Mouse (Mus musculus) midbrain, postnatal 0 days (tissue): ENCODE measurements at regions not wholly inside any gene's neighbourhood (a gene's known extent, or its start where the extent isn't known, plus 50 kb on each side); places are given as distances from the start of the nearest gene placed in this dataset.

Experiments used
- ATAC-seq: fragments of 200-750 bp; cut with Nextera tagmentation; 2 replicates; pipeline ENCODE4 v1.8.0; 2017; ENCODE audit warnings: moderate number of reproducible peaks, mild to moderate bottlenecking, moderate TSS enrichment, moderate library complexity; ENCODE audit not compliant: low FRiP score
- DNase-seq: peaks from one replicate; pipeline ENCODE4 v3.0.0-alpha.2; 2015; ENCODE audit warnings: low spot score
- H3K27ac ChIP-seq: fragments of 300-500 bp; sonication (generic); 2 replicates; pipeline ENCODE4 v1.5.1; 2014; ENCODE audit warnings: low read depth, mild to moderate bottlenecking, low read length, mixed read lengths
- H3K27me3 ChIP-seq: fragments of 300-500 bp; sonication (generic); 2 replicates; pipeline ENCODE4 v1.6.1; 2014; ENCODE audit warnings: low read length, control low read depth, mixed read lengths; ENCODE audit not compliant: insufficient read depth
- H3K36me3 ChIP-seq: fragments of 300-500 bp; sonication (generic); 2 replicates; pipeline ENCODE4 v1.6.1; 2014; ENCODE audit warnings: low read length, control low read depth, mixed read lengths; ENCODE audit not compliant: insufficient read depth
- H3K4me1 ChIP-seq: fragments of 300-500 bp; sonication (generic); 2 replicates; pipeline ENCODE4 v1.6.1; 2014; ENCODE audit warnings: mild to moderate bottlenecking, control low read depth, antibody characterized with exemption, low read length, mixed read lengths; ENCODE audit not compliant: insufficient read depth
- H3K4me2 ChIP-seq: fragments of 300-500 bp; sonication (generic); 2 replicates; pipeline ENCODE4 v1.6.1; 2014; ENCODE audit warnings: low read depth, mild to moderate bottlenecking, low read length, mixed read lengths; ENCODE audit not compliant: poor library complexity, severe bottlenecking
- H3K4me3 ChIP-seq: fragments of 300-500 bp; sonication (generic); 2 replicates; pipeline ENCODE4 v1.5.1; 2014; ENCODE audit warnings: low read depth, mild to moderate bottlenecking, low read length, moderate library complexity
- H3K9ac ChIP-seq: fragments of 300-500 bp; sonication (generic); replicated peaks from 2 replicates; pipeline ENCODE4 v1.6.1; 2014; ENCODE audit warnings: mild to moderate bottlenecking, low read length, moderate library complexity, mixed read lengths; ENCODE audit not compliant: poor library complexity, severe bottlenecking
- H3K9me3 ChIP-seq: fragments of 300-500 bp; sonication (generic); 2 replicates; pipeline ENCODE4 v1.6.1; 2016; ENCODE audit warnings: low read length, control low read depth
- CTCF ChIP-seq: IDR thresholded peaks from 2 replicates; pipeline ENCODE4 v1.5.1; 2016; ENCODE audit warnings: antibody characterized with exemption, mild to moderate bottlenecking
- WGBS: fragments of 180-500 bp; shearing (Covaris S2); extraction: QIAGEN DNeasy Blood & Tissue Kit; methylation state at CpG from one replicate; pipeline ENCODE4 v1.1.7; 2014; 5-methylcytosine and 5-hydroxymethylcytosine counted together

GRCm38 (mm10) chr16:95864646-95865045 lies 126.1 kb downstream of the Psmg1 start:
- no peak for DNase-seq
- no peak for ATAC-seq
- Histone ChIP-seq H3K27ac (no peak overlapping the region), H3K9me3 (no peaks in the 10 kb centered on the region), H3K27me3 (no peaks in the 10 kb centered on the region), H3K4me3 (no peak overlapping the region), H3K9ac (no peak overlapping the region), H3K4me2 (no peak overlapping the region), H3K4me1 (no peaks in the 10 kb centered on the region), H3K36me3 (no peaks in the 10 kb centered on the region)
- WGBS = 92% methylated on average over 4 of the region's 4 CpGs
- no peak for TF ChIP-seq CTCF

GRCm38 (mm10) chr16:95864106-95864505 lies 126.7 kb downstream of the Psmg1 start:
- 77% methylated on average over 13 of the region's 13 CpGs for WGBS
- H3K4me2 ChIP-seq = no peak overlapping the region
- H3K36me3 ChIP-seq = no peaks in the 10 kb centered on the region
- no peak for TF ChIP-seq CTCF
- no peak for ATAC-seq
- H3K27me3 ChIP-seq = no peaks in the 10 kb centered on the region
- no peak overlapping the region for H3K9ac ChIP-seq
- H3K9me3 ChIP-seq = no peaks in the 10 kb centered on the region
- no peak overlapping the region for H3K27ac ChIP-seq
- H3K4me1 ChIP-seq = no peaks in the 10 kb centered on the region
- no peak for DNase-seq
- H3K4me3 ChIP-seq = no peak overlapping the region

GRCm38 (mm10) chr16:95863565-95863964 lies 127.2 kb downstream of the Psmg1 start:
- no peak overlapping the region for H3K4me3 ChIP-seq
- H3K4me1 ChIP-seq = no peaks in the 10 kb centered on the region
- no peak overlapping the region for H3K9ac ChIP-seq
- TF ChIP-seq CTCF = no peak
- H3K36me3 ChIP-seq = no peaks in the 10 kb centered on the region
- 88% methylated on average over 4 of the region's 4 CpGs for WGBS
- H3K27ac ChIP-seq = no peak overlapping the region
- ATAC-seq (no peak), DNase-seq (no peak)
- H3K4me2 ChIP-seq = no peak overlapping the region
- H3K9me3 ChIP-seq = no peaks in the 10 kb centered on the region
- no peaks in the 10 kb centered on the region for H3K27me3 ChIP-seq

DNA sequence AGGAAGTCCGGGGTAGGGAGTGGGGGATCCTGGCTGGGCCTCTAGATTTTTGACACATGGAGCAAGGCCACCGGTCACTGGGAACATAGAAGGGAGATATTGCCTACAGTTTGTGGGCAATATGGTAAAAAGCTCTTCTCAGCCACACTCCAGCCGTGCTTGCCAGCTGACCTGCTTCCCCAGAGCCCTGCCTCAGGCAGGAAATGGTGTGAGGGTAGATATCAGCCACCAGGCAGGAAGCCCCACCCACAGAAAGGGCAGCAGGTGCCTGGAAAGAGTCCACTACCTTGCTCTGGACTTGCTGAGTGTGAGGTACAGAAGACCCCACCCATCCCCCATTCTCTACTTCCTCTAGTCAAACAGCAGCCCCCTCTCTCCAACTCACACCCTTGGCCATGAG lies 128.1 kb downstream of the Psmg1 start:
- DNase-seq (no peak), ATAC-seq (no peak)
- H3K9ac ChIP-seq = no peak overlapping the region
- no peak for TF ChIP-seq CTCF
- no peaks in the 10 kb centered on the region for H3K27me3 ChIP-seq
- H3K4me3 ChIP-seq = no peak overlapping the region
- no peak overlapping the region for H3K4me2 ChIP-seq
- WGBS = 84% methylated on average over 3 of the region's 3 CpGs
- H3K4me1 ChIP-seq = no peaks in the 10 kb centered on the region
- no peak overlapping the region for H3K27ac ChIP-seq
- H3K9me3 ChIP-seq = no peaks in the 10 kb centered on the region
- H3K36me3 ChIP-seq = no peaks in the 10 kb centered on the region

DNA sequence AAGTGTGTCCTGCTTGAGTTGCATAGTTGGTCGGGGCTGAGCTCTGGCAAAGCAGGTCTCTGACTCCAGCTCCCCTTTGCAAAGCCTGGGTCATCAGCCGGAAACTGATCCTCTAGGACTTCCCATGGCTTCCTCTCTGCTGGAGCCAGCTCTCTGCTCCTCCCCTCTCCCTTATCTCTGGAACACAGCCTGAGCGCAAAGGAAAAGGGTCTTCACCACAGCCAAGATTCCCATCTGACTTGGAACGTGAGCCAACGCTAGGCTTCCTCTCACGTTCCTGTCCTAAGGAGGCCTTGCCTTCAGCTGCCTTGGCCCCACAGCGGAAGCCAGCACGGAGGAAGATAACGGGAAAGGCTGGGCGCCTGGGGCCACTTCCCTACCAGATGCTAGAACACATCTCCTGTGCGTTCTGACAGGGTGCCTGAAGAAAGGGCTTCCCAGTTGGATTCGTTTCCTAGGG lies 129.5 kb downstream of the Psmg1 start:
- DNase-seq (no peak), ATAC-seq (no peak)
- 81% methylated on average over 12 of the region's 12 CpGs for WGBS
- Histone ChIP-seq H3K36me3 (no peaks in the 10 kb centered on the region), H3K4me2 (no peak overlapping the region), H3K27me3 (no peaks in the 10 kb centered on the region), H3K27ac (no peak overlapping the region), H3K9ac (no peak overlapping the region), H3K9me3 (no peaks in the 10 kb centered on the region), H3K4me1 (no peaks in the 10 kb centered on the region), H3K4me3 (no peak overlapping the region)
- no peak for TF ChIP-seq CTCF

DNA sequence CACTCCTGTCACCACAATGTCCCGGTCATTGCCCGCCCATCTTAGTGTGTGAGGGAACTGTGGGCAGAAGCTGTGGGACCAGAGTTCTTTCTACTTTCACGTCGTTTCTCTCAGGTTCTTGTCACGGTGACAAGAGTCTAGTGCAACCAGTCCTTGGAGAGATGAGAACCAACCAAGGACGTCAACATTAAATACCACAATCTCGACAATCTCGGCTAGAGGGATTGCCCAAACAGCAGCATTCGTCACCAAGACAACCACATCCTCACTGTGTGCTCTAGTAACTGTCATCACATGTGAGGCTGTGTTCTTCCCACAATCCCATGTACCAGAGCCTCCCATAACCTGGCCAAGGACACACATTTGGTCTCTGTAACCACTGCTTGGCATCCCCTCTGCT lies 129.9 kb downstream of the Psmg1 start:
- WGBS = 94% methylated on average over 9 of the region's 9 CpGs
- Histone ChIP-seq H3K4me3 (no peak overlapping the region), H3K27ac (no peak overlapping the region), H3K4me2 (no peak overlapping the region), H3K4me1 (no peaks in the 10 kb centered on the region), H3K36me3 (no peaks in the 10 kb centered on the region), H3K9me3 (no peaks in the 10 kb centered on the region), H3K9ac (no peak overlapping the region), H3K27me3 (no peaks in the 10 kb centered on the region)
- TF ChIP-seq CTCF = no peak
- ATAC-seq (no peak), DNase-seq (no peak)

- ATAC-seq (no peak), DNase-seq (no peak)
- Histone ChIP-seq H3K4me2 (no peak overlapping the region), H3K9me3 (no peaks in the 10 kb centered on the region), H3K4me1 (no peaks in the 10 kb centered on the region), H3K36me3 (no peaks in the 10 kb centered on the region), H3K27ac (no peak overlapping the region), H3K9ac (no peak overlapping the region), H3K27me3 (no peaks in the 10 kb centered on the region), H3K4me3 (no peak overlapping the region)
- TF ChIP-seq CTCF = no peak
- 88% methylated on average over 5 of the region's 5 CpGs for WGBS
These were observed 130.6 kb downstream of the Psmg1 start for GRCm38 (mm10) chr16:95860111-95860510.
